Mouse (Mus musculus): ENCODE data around the gene Lonp2.

The Lonp2 gene

DNA sequence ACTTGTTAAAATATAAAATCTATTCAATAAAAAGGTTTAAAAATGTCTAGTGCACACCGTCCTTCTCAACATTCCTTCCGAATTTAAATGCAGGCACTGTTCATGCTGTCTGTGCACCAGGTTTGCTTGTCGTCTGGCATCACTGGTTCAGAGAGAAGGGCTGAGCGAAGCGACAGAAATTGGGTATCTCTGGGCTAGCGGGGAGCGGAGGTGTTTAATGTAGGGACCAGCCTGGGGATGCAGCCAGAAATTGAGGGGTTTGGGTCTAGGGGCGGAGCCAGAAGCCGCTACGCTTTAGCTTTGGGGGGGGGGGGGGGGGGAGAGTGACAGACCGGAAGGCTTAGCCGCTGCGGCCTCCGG lies 312 bp upstream of the Lonp2 start:
- no peak for DNase-seq (ENCODE audit: extremely low spot score)

DNA sequence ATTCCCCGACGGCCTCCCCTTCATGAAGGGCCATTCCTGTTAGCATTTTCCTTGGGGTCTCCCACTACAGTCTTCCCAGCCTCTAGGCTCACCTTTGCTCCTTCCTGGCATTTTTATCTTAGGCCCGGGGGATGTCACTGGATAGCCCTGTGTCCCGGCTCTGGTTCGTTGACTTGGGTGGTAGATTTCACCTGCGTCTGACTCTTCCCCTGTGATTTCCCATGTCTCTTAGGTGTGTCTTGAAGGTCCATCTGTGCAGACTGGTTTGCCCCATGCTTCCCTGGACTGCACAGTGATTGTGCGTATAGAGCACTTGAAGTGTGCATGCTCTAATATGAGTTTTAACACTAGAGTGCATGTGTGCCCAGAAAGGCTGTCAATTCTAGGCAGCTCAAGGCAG lies 1.1 kb downstream of the Lonp2 start:
- no peak for DNase-seq (ENCODE audit: extremely low spot score)

GRCm38 (mm10) chr8:86630212-86630611 lies 6.4 kb downstream of the Lonp2 start:
- DNase-seq (ENCODE audit: extremely low spot score) = no peak

- no peak for DNase-seq (ENCODE audit: extremely low spot score)
These were observed 7.6 kb downstream of the Lonp2 start for GRCm38 (mm10) chr8:86631395-86631794.

DNA sequence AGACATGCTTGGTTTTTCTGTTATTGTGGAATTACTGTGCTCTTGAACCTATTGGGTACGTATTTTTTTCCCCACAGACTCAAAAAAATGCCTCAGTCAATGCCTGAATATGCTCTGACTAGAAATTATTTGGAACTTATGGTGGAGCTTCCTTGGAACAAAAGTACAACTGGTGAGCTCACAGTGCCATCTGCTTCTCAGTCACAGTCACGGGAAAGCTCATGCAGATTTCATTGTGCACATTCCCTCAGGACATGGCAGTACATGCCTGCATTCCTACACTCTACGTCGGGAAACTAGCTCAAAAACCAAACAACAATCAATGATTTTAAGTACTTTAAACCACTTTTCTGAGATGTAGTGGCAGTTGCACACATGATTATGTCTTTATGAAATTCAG lies 14.0 kb downstream of the Lonp2 start:
- no peak for DNase-seq (ENCODE audit: extremely low spot score)

GRCm38 (mm10) chr8:86638981-86639380 lies 15.1 kb downstream of the Lonp2 start:
- no peak for DNase-seq (ENCODE audit: extremely low spot score)

DNA sequence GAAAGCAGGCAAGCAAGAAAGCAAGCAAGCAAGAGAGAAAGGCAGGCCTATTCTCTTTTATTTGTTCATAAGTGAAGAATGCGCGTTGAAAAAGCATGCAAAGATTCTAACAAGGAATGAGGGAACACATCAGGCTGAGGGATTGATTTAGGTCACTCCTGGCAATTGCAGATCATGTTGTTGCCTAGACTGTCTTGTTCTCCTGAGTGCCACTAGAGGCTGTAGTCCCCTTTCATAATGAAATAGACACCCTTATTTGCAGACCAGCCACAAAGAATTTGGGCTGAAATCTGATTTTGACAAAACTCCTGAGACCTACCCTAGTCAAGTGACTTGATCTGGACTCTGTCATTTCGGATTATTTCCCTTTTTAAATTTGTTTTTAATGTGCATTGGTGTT lies 18.8 kb downstream of the Lonp2 start:
- no peak for DNase-seq (ENCODE audit: extremely low spot score)

DNA sequence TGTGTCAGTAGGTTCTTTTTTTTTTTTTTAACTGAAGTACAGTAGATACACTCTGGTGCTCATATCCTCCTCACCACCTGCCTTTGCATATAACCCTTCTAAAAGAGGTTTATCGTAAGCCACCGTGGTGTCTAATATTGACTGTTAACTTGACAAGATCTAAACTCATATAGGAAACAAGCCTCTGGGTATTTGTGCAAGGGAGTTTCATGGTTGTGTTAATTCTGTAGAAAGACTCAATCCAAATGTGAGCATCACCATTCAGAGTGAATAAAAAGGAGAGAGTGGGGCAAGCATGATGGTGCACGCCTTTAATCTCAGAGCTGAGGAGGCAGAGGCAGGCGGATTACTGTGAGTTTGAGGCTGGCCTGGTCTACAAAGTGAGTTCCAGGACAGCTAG lies 20.8 kb downstream of the Lonp2 start:
- no peak for DNase-seq (ENCODE audit: extremely low spot score)

DNA sequence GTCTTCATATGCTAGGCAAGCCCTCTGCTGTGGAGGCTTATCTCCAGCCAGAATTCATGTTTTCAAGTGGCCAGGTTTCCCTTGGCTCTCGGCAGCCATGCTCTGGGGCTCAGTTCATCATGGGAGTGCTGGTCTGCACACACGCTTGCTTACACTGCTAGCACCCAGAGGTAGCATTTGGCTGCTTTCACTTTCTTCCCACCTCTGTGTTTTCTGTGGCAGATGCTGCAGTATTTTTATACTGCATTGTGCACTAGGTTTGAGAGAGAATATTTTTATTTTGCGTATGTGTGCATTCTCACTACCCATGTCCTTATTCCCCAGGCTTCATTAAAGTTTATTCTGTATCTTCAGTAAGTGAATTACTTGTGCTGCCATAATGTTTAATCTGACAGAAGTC lies 23.9 kb downstream of the Lonp2 start:
- no peak for DNase-seq (ENCODE audit: extremely low spot score)

DNA sequence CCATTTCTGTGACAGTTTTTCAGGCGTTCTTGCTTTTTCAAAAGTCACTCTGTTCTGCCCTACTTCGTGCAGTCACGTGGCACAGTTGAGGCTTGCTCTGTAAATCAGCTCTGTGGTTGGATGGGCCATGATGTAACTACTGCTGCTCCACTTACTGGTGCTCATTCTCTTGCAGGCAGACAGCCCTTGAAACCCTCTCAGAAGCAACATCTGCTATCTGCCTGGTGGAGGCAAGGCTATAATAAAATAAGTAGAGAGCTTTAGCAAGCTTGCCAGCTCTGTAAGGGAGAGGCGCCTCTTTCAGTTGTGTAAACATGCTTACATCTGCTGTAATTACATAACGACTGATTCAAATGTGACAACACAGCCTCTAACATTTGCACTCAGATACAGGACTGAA lies 27.6 kb downstream of the Lonp2 start:
- DNase-seq (ENCODE audit: extremely low spot score) = no peak

- no peak for DNase-seq (ENCODE audit: extremely low spot score)
These were observed 28.7 kb downstream of the Lonp2 start for GRCm38 (mm10) chr8:86652546-86652945.

- no peak for DNase-seq (ENCODE audit: extremely low spot score)
These were observed 30.7 kb downstream of the Lonp2 start for GRCm38 (mm10) chr8:86654578-86654977.

DNA sequence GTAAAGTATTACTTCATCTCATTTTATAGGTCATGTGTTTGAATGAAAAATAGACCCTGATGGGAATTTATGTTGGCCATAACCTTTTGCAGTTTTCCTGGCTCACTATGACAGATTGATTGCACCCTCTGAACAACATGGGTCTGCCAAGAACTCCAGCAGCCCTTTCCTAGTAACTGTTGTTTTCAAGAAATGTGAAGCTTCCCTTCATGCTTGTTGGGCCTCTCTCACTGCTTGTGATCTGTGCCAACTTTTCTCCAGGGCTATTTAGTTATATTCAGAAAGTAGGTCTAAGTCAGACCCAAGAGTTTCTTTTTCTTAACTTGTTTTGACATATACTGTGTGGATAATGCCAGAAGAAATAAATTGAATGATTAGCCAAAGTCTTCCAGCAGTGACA lies 44.9 kb downstream of the Lonp2 start:
- DNase-seq (ENCODE audit: extremely low spot score) = no peak

- DNase-seq (ENCODE audit: extremely low spot score) = no peak
These were observed 45.4 kb downstream of the Lonp2 start for GRCm38 (mm10) chr8:86669259-86669658.

GRCm38 (mm10) chr8:86686629-86687028 lies 62.8 kb downstream of the Lonp2 start:
- DNase-seq (ENCODE audit: extremely low spot score) = no peak

- no peak for DNase-seq (ENCODE audit: extremely low spot score)
These were observed 68.3 kb downstream of the Lonp2 start for GRCm38 (mm10) chr8:86692107-86692506.

DNA sequence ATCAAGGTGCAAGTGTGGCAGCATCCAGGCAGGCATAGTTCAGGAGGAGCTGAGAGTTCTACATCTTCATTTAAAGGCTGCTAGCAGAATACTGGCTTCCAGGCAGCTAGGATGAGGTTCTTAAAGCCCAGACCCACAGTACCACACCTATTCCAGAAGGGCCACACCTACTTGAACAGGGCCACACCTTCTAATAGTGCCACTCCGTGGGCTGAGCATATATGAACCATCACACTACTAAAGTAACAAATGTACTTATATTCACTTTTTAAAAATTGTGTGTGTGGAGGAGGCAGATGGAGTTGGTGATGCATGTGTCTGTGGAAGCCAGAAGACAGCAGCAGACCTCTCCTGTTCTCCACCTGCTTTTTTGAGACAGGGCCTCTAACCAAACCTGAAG lies 70.2 kb downstream of the Lonp2 start:
- DNase-seq (ENCODE audit: extremely low spot score) = no peak

DNA sequence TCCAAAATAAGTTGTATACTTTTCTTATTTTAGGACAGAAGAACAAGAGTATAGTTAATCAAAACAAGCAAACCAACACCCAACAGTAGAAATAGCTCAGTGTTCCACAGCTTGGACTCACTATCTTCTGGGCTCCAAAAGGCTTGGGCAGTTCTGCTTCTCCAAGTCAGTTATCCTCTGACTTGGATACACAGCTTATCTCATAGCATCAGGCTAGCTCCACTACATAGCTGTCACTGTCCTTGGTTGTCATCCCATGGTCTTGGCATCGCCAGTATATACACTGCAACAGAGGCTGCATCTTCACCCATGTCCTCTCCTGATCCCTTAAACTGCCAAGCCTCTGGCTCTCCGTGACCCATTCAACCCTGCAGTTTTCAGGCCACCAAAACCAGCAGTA lies 71.9 kb downstream of the Lonp2 start:
- no peak for DNase-seq (ENCODE audit: extremely low spot score)

GRCm38 (mm10) chr8:86698811-86699421 lies 75.1 kb downstream of the Lonp2 start:
- DNase-seq (ENCODE audit: extremely low spot score) = no peak

GRCm38 (mm10) chr8:86699471-86699870 lies 75.6 kb downstream of the Lonp2 start:
- no peak for DNase-seq (ENCODE audit: extremely low spot score)

GRCm38 (mm10) chr8:86702453-86702852 lies 78.6 kb downstream of the Lonp2 start:
- DNase-seq (ENCODE audit: extremely low spot score) = no peak

- DNase-seq (ENCODE audit: extremely low spot score) = no peak
These were observed 81.5 kb downstream of the Lonp2 start for GRCm38 (mm10) chr8:86705317-86705716.

DNA sequence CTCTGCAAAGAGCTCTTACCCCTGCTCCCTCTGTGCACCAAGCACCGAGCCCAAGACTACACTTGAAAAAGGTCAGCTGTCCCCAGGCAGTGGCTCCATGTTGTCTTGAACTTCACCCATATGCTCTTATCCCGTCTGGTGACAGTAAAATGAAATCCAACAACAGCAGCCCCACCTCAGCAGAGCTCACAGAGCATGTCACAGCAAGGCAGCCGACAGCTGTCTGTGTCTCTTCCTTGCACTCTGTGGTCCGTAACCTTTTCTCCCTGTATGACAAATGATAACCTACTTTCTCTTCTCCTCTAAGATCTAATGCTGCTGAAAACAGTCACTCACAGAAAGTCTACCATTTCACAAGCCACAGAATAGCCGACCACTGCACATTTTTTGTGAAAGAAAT lies 82.9 kb downstream of the Lonp2 start:
- DNase-seq (ENCODE audit: extremely low spot score) = no peak

GRCm38 (mm10) chr8:86707873-86708272 lies 84.0 kb downstream of the Lonp2 start:
- no peak for DNase-seq (ENCODE audit: extremely low spot score)

DNA sequence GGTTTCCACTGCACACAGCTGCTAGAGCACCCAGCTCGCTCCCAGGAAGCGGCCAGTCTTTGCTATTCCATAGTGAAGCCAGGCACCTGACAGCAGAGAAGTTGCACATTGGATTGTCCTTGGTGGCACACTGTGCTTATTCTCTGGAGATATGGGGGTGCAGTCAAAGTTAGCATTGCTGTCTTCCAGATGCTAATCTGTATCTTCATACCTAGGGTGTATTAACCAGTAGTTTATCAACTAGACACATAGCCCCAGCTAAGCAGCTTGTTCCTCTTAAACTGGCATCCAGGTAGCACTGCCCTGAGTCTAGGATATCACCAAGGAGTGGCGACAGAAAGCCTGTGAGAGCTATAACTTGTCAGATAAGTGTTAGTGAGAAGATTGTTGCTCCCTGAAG lies 88.8 kb downstream of the Lonp2 start:
- DNase-seq (ENCODE audit: extremely low spot score) = no peak
